Mouse (Mus musculus) embryo, embryonic 9.5 days (tissue): ENCODE results near the gene Tinagl1.
A peak's percentile ranks its signal among the peaks of the same experiment; 100 is the strongest.

Source experiments
- DNase-seq: peaks from one replicate; pipeline ENCODE4 v3.0.0-alpha.2; 2017; ENCODE audit errors: extremely low spot score

Gene Tinagl1

GRCm38 (mm10) chr4:130140992-130141402 lies 33.9 kb downstream of the Tinagl1 start:
- no peak for DNase-seq

DNA sequence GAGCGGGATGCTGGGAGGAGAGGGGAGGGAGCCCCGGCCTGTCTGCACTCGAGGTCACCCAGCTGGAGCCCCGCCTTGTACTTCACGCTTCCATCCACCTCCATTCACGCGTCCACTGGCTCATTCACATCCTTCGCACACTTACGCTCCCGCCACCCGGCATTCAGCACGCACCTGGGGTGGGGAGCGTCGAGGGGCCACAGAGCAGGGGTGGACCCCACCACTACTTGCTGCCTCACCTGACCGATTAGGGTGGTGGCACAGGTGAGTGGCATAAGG lies 35.8 kb downstream of the Tinagl1 start, which contains the start of gene Hcrtr1:
Gene Hcrtr1 (minus strand): TSS at position 146 of the 279 bp plus-strand sequence.
- no peak for DNase-seq

- peak; percentile 87 for DNase-seq
Observed at GRCm38 (mm10) chr4:130138441-130139213, 36.3 kb downstream of the Tinagl1 start.

GRCm38 (mm10) chr4:130133399-130133798 lies 41.5 kb downstream of the Tinagl1 start:
- no peak for DNase-seq

DNA sequence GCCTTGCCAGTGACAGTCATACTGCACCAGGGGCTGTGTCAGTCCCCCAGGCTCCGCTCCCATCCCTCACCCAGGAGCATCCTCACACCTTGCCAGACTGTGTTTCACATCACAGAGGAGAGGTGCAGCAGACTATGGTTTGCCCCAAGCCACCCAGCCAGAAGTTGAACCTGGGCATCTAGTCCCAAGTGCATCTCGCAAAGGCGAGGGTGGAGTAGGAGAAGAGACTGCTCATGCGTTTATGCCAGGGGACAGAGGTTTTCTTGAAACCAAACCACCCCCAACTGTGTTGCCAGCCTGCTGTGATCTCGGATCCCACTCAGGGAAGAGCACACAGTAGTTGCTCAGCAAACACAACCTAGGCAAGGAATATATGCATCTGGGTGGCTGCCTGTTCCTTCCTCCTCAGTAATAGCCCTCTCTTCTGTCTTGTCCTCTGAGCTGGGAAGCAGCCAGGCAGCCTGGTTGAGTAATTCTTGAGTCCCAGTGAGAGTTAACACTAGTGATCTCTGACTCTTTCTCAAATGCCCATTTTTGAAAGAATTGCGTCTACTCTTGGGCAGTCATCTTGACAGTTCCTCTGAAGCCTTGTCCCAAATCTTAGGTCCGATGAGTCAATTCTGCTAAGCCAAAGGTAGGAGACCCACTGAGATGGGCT lies 43.3 kb downstream of the Tinagl1 start:
- DNase-seq = no peak

DNA sequence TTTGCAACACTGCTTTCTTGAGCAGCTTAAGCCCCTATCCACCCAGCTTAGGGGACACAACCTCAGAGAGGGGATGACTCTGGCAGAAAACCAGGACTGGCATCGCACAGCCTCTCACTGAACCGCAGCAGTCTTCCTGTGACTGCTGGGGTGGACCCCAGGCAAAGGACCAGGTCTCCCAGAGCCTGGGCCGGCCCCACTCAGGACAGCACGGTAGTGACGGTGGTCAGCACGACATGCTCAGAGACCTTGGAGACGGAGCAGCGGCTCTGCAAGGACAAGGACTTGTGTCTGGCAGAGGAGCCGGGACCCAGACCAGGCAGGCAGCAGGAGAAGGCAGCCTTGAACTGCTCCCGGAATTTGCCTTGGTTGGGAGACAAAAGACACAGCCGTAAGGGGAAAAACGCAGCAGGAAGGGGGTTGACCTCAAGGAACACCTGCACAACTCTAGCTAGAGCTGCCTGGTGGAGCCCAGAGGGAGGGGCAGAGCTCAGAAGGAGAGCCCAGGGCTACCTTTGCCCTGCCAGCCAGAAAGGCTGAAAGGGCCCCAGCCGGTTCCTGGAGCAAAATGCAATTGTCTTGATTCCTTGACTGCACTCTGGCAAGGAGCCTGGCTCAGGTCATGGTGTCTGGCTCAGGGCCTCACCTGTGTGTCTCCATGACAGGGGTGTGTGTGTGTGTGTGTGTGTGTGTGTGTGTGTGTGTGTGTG lies 44.1 kb downstream of the Tinagl1 start:
- no peak for DNase-seq

GRCm38 (mm10) chr4:130130082-130130481 lies 44.8 kb downstream of the Tinagl1 start:
- DNase-seq = no peak

GRCm38 (mm10) chr4:130128907-130129306 lies 46.0 kb downstream of the Tinagl1 start:
- no peak for DNase-seq

DNA sequence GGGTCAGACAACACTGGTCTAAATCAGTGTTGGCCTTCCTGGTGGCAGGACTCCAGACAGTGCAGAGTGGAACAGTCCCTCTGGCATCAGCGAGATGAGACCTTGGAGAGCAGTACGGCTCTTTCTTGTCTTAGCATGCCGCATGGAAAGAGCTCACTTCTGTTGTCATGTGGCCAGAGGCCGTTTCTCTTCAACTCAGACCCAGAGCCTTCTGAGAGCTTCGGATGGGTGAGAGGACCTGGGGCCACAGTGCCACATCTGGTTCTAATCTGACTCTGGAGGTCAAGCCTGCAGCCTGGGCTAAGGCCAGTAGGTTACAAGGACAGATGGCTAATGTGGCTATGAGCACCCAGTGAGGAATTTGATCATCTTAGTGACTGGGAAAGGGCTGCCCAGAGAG lies 49.0 kb downstream of the Tinagl1 start:
- DNase-seq = peak; percentile 42

DNA sequence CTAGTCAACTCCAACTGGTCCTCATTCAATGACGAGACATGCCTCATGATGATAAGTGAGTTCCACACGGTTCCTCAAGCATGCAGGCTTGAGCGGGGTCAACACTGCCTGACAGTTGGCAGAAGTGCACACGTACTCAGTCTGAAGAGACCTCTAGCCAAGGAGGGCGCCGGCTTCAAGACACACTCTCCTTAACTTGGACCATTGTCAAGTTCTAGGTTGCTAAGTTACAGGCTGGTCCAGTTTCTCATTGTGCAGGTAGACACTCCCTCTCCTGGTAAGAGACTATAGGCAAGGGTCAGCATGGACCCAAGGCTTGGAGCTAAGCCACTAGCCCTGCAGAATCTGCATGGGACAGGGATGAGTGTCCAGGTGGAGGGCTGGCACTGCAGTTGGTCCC lies 49.8 kb downstream of the Tinagl1 start:
- DNase-seq = no peak

GRCm38 (mm10) chr4:130124110-130124509 lies 50.8 kb downstream of the Tinagl1 start:
- DNase-seq = no peak

GRCm38 (mm10) chr4:130123020-130123419 lies 51.9 kb downstream of the Tinagl1 start:
- no peak for DNase-seq

DNA sequence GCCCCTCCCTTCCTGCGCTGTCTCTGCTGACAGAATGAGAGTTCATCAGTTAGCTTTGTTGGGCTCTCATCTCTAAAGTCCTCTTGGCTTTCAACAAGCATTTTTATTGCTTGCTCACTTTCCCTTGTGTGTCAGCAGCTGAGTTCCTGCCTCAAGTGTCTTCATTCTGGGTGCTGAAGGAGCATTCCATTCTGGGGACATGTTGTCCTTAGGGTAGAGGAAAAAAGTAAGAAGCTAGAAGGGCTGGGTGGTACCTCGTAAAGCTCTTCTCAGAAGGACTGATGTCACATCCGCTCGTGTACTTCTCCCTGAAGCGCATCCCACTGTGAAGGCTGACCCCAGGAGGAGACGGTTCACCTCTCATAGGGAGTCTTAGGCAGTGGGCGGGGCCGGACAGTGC lies 53.4 kb downstream of the Tinagl1 start:
- DNase-seq = no peak

GRCm38 (mm10) chr4:130120752-130121151 lies 54.2 kb downstream of the Tinagl1 start:
- DNase-seq = no peak
